Mouse (Mus musculus): ENCODE measurements around the gene Plekhn1.
A peak's percentile ranks its signal among the peaks of the same experiment; 100 is the strongest.

Gene Plekhn1

GRCm38 (mm10) chr4:156215649-156216048 is 19.0 kb downstream of the Plekhn1 start, which contains the start of gene Perm1:
Gene Perm1 (plus strand): TSS chr4:156215868.
- no peak for DNase-seq (ENCODE audit: low spot score in 2 of 2)

GRCm38 (mm10) chr4:156213134-156213533 is 21.5 kb downstream of the Plekhn1 start:
- DNase-seq (ENCODE audit: low spot score in 2 of 2): no peak

GRCm38 (mm10) chr4:156209963-156210635 is 24.6 kb downstream of the Plekhn1 start:
- DNase-seq (ENCODE audit: low spot score in 2 of 2): no peak

GRCm38 (mm10) chr4:156208872-156209271 is 25.8 kb downstream of the Plekhn1 start:
- DNase-seq (ENCODE audit: low spot score in 2 of 2): no peak

- DNase-seq (ENCODE audit: low spot score in 2 of 2): no peak
Observed at GRCm38 (mm10) chr4:156203413-156204131, 31.1 kb downstream of the Plekhn1 start.

GRCm38 (mm10) chr4:156203001-156203412 is 31.6 kb downstream of the Plekhn1 start, which contains the start of gene AW011738:
Gene AW011738 (plus strand): TSS chr4:156203304.
- DNase-seq (ENCODE audit: low spot score in 2 of 2): peak in 1 of 2 experiments; percentile 34

GRCm38 (mm10) chr4:156202462-156202893 is 32.2 kb downstream of the Plekhn1 start:
- DNase-seq (ENCODE audit: low spot score in 2 of 2): no peak

- DNase-seq (ENCODE audit: low spot score in 2 of 2): no peak
Observed at GRCm38 (mm10) chr4:156200623-156201475, 33.8 kb downstream of the Plekhn1 start, which contains the start of gene Isg15. Gene Isg15 (minus strand): TSS chr4:156200818.

GRCm38 (mm10) chr4:156197829-156198205 is 36.8 kb downstream of the Plekhn1 start:
- DNase-seq (ENCODE audit: low spot score in 2 of 2): peak; percentile 60 to 76

GRCm38 (mm10) chr4:156197131-156197828 is 37.4 kb downstream of the Plekhn1 start, which contains the start of gene Agrn:
Gene Agrn (minus strand): TSS chr4:156197488.
- DNase-seq (ENCODE audit: low spot score in 2 of 2): no peak

GRCm38 (mm10) chr4:156195927-156196870 is 38.5 kb downstream of the Plekhn1 start:
- peak in 1 of 2 experiments; percentile 42 for DNase-seq (ENCODE audit: low spot score in 2 of 2)

GRCm38 (mm10) chr4:156194346-156194745 is 40.3 kb downstream of the Plekhn1 start:
- no peak for DNase-seq (ENCODE audit: low spot score in 2 of 2)

GRCm38 (mm10) chr4:156193906-156194305 is 40.8 kb downstream of the Plekhn1 start:
- no peak for DNase-seq (ENCODE audit: low spot score in 2 of 2)

- no peak for DNase-seq (ENCODE audit: low spot score in 2 of 2)
Observed at GRCm38 (mm10) chr4:156193200-156193590, 41.5 kb downstream of the Plekhn1 start.

GRCm38 (mm10) chr4:156192421-156193199 is 42.0 kb downstream of the Plekhn1 start:
- DNase-seq (ENCODE audit: low spot score in 2 of 2): no peak

GRCm38 (mm10) chr4:156188811-156189323 is 45.8 kb downstream of the Plekhn1 start:
- DNase-seq (ENCODE audit: low spot score in 2 of 2): peak in 1 of 2 experiments; percentile 46

- DNase-seq (ENCODE audit: low spot score in 2 of 2): no peak
Observed at GRCm38 (mm10) chr4:156188162-156188810, 46.4 kb downstream of the Plekhn1 start.

Data from left cerebral cortex, adult 9 months (tissue).